20 mouse cellular contexts compared by ENCODE assay signal in the genomic region with DNA sequence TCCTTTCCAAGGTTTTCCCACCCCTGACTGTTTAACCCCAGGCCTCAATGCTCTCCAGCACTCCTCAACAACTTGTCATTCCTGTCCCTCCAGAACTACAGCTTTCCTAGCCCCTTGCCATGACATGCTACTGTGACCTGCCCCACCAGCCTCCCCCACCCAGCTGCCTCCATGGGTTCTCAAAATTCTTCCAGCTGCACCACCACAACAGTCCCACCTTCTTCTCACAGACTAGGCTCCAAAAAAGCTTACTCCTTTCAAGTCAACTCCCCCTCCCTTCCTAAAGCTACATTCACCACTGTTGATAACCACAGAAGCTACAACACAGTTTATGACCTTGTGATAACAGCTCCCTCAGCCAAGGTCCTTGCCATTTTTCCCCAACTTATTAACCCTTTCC. TPM values are rescaled to one million over a fixed set of nuclear protein-coding genes. Genes with fewer than 3 reads are reported as not detected.
DNase-seq lines count a peak whose midpoint lies in the region; ATAC-seq and TF ChIP-seq lines count a peak whose summit lies in the region.
"Had no signal": no experiment of that assay in that cellular context is flagged by ENCODE, and none has a peak within 500 bp of the region (broad histone marks: within the 10 kb centered on the region; RNA-seq: fewer than 3 reads in every experiment).

No protein-coding gene starts in this region.

- H3K4me1 ChIP-seq in heart, embryonic 14.5 days (ENCODE audit: control insufficient read depth in 2 of 2, insufficient read depth in 2 of 2, low read length in 2 of 2): peaks cover 6 to 12% of the 10 kb centered on the region in 2 experiments
- H3K4me1 ChIP-seq in thymus, adult 2 months (replicated peaks; ENCODE audit: control insufficient read depth, insufficient read depth, low read length): peaks cover 12% of the 10 kb centered on the region
- peaks cover 4 to 14% of the 10 kb centered on the region in 2 experiments; a peak in 3 of 4 replicates for H3K4me1 ChIP-seq in liver, embryonic 14.5 days (replicated peaks; ENCODE audit: control insufficient read depth in 2 of 2, insufficient read depth in 2 of 2, low read length in 1 of 2)
- H3K4me1 ChIP-seq: embryonic facial prominence, embryonic 15.5 days; limb, embryonic 15.5 days had no signal

- no peak overlapping the region for H3K9ac ChIP-seq in heart, embryonic 14.5 days (ENCODE audit: low read length)
- no peak overlapping the region for H3K9ac ChIP-seq in liver, embryonic 14.5 days (replicated peaks)
- H3K9ac ChIP-seq: embryonic facial prominence, embryonic 15.5 days; forebrain, embryonic 13.5 days; hindbrain, embryonic 13.5 days; limb, embryonic 15.5 days had no signal

- H3K36me3 ChIP-seq in heart, embryonic 14.5 days (ENCODE audit: control insufficient read depth, insufficient read depth, low read length): no peaks in the 10 kb centered on the region
- no peaks in the 10 kb centered on the region for H3K36me3 ChIP-seq in thymus, adult 2 months (ENCODE audit: control insufficient read depth, insufficient read depth, low read length)
- no peaks in the 10 kb centered on the region for H3K36me3 ChIP-seq in liver, embryonic 14.5 days (replicated peaks; ENCODE audit: control insufficient read depth, insufficient read depth, low read depth)
- H3K36me3 ChIP-seq: embryonic facial prominence, embryonic 15.5 days; hindbrain, embryonic 13.5 days; limb, embryonic 15.5 days had no signal

- no peak overlapping the region for H3K4me2 ChIP-seq in heart, embryonic 14.5 days (ENCODE audit: low read length)
- H3K4me2 ChIP-seq in liver, embryonic 14.5 days (ENCODE audit: low read depth): no peak overlapping the region
- H3K4me2 ChIP-seq: embryonic facial prominence, embryonic 15.5 days; forebrain, embryonic 13.5 days; hindbrain, embryonic 13.5 days; limb, embryonic 15.5 days had no signal

- TF ChIP-seq POLR2A in thymus, adult 2 months (IDR thresholded peaks at IDR 0.05; ENCODE audit: control insufficient read depth, extremely low read depth, insufficient read depth, low read length, poor library complexity): no peak

- no peak for TF ChIP-seq EP300 in liver, embryonic 14.5 days (IDR thresholded peaks at IDR 0.05; ENCODE audit: low read depth)

- intact Hi-C loops in left cerebral cortex, postnatal 36 days (cut with DNase I): no loop called here

- peak; percentile 77 for ATAC-seq in heart, embryonic 14.5 days (ENCODE audit: insufficient number of reproducible peaks, insufficient read depth, low FRiP score, low read depth)
- peak; percentile 70 for ATAC-seq in liver, embryonic 14.5 days (ENCODE audit: insufficient read depth)
- ATAC-seq: activated CD4-positive, CD25-positive, alpha-beta regulatory T cell, adult 4 months; CD4-positive, CD25-positive, alpha-beta regulatory T cell, adult 4 months; forebrain, embryonic 13.5 days had no signal

- H3K4me3 ChIP-seq in heart, embryonic 14.5 days (ENCODE audit: control insufficient read depth in 1 of 2, insufficient read depth in 1 of 2, low read depth in 1 of 2, low read length in 2 of 2): no peak overlapping the region
- no peak overlapping the region for H3K4me3 ChIP-seq in thymus, adult 2 months (ENCODE audit: control insufficient read depth, insufficient read depth, low read length)
- H3K4me3 ChIP-seq in liver, embryonic 14.5 days (ENCODE audit: insufficient read depth in 1 of 2, low read depth in 2 of 2, low read length in 2 of 2): no peak overlapping the region
- H3K4me3 ChIP-seq: embryonic facial prominence, embryonic 15.5 days; forebrain, embryonic 13.5 days; hindbrain, embryonic 13.5 days; left cerebral cortex, adult 2 months; limb, embryonic 15.5 days had no signal

- H3K9me3 ChIP-seq in heart, embryonic 14.5 days (ENCODE audit: control insufficient read depth, low read length): no peaks in the 10 kb centered on the region
- no peaks in the 10 kb centered on the region for H3K9me3 ChIP-seq in liver, embryonic 14.5 days (ENCODE audit: control insufficient read depth, low read length)
- H3K9me3 ChIP-seq: embryonic facial prominence, embryonic 15.5 days; forebrain, embryonic 13.5 days; hindbrain, embryonic 13.5 days; limb, embryonic 15.5 days had no signal

- no peaks in the 10 kb centered on the region for H3K27me3 ChIP-seq in heart, embryonic 14.5 days (ENCODE audit: control insufficient read depth, insufficient read depth, low read length)
- H3K27me3 ChIP-seq in thymus, adult 2 months (ENCODE audit: control insufficient read depth, insufficient read depth, low read length): no peaks in the 10 kb centered on the region
- no peaks in the 10 kb centered on the region for H3K27me3 ChIP-seq in liver, embryonic 14.5 days (ENCODE audit: control insufficient read depth, insufficient read depth, low read length)
- H3K27me3 ChIP-seq: embryonic facial prominence, embryonic 15.5 days; forebrain, embryonic 13.5 days; hindbrain, embryonic 13.5 days; limb, embryonic 15.5 days had no signal

- H3K27ac ChIP-seq in heart, embryonic 14.5 days (replicated peaks in 1 of 2; ENCODE audit: control insufficient read depth in 1 of 2, insufficient read depth in 1 of 2, low read depth in 2 of 2, low read length in 2 of 2): peak overlapping the region; percentile 84 to 85
- peak overlapping the region; percentile 38; the same call in 1 of the 2 replicates for H3K27ac ChIP-seq in thymus, adult 2 months (ENCODE audit: control insufficient read depth, insufficient read depth, low read length)
- no peak overlapping the region for H3K27ac ChIP-seq in liver, embryonic 14.5 days
- H3K27ac ChIP-seq: embryonic facial prominence, embryonic 15.5 days; forebrain, embryonic 13.5 days; hindbrain, embryonic 13.5 days; left cerebral cortex, adult 2 months; limb, embryonic 15.5 days had no signal

- DNase-seq in heart, adult 18-20 months: no peak
- DNase-seq in thymus, adult 2 months: no peak
- no peak for DNase-seq in thymus, adult 18-20 months
- DNase-seq in liver, embryonic 14.5 days (ENCODE audit: low read depth in 3 of 3, low spot score in 3 of 3): no peak
- peak; percentile 21 for DNase-seq in thymus, postnatal 25 days
- no peak for DNase-seq in gastrocnemius, postnatal 10 days
- no peak for DNase-seq in left cerebral cortex, postnatal 36 days (ENCODE audit: low spot score in 2 of 2)
- DNase-seq: cerebellum, adult 11 months; kidney, adult 2 months; lung, postnatal 36 days; midbrain, embryonic 14.5 days; right cerebral cortex, postnatal 4 days had no signal

- TF ChIP-seq CTCF in thymus, adult 2 months (IDR thresholded peaks at IDR 0.05; ENCODE audit: borderline replicate concordance, control insufficient read depth, extremely low read depth, insufficient read depth, low read length, poor library complexity): no peak
- no peak for TF ChIP-seq CTCF in liver, embryonic 14.5 days (IDR thresholded peaks at IDR 0.05; ENCODE audit: low read depth)

RNA-seq across cellular contexts. Expression of a gene that starts 8.4 kb away (rescaled TPM):
- polyA plus RNA-seq in heart, embryonic 14.5 days (2014; fragmentation: Nextera tagmentation; extraction: Ambion mirVana): 69.3 and 74.3 TPM in 2 replicates
- 10 to 100 TPM; 43.0 to 44.9 TPM for total RNA-seq in heart, adult 18-20 months (2021)
- 79.5 and 86.7 TPM in 2 replicates for polyA plus RNA-seq in thymus, adult 2 months (2012; rRNA removed)
- polyA plus RNA-seq in liver, embryonic 14.5 days (2012; rRNA removed): 6.9 and 10.4 TPM in 2 replicates
- polyA plus RNA-seq in liver, embryonic 14.5 days (2014; fragmentation: Nextera tagmentation; extraction: Ambion mirVana): 17.6 and 17.9 TPM in 2 replicates
- 10 to 100 TPM; 21.2 to 24.6 TPM for total RNA-seq in gastrocnemius, postnatal 10 days (2021)
- 10 to 100 TPM; 95.5 to 96.6 TPM for total RNA-seq in left cerebral cortex, postnatal 36 days (2021)

RNA-seq across cellular contexts. Expression of a gene that starts 58.2 kb away (rescaled TPM):
- 47.2 and 48.6 TPM in 2 replicates for polyA plus RNA-seq in heart, embryonic 14.5 days (2014; fragmentation: Nextera tagmentation; extraction: Ambion mirVana)
- 10 to 100 TPM; 46.3 to 52.7 TPM for total RNA-seq in heart, adult 18-20 months (2021)
- polyA plus RNA-seq in thymus, adult 2 months (2012; rRNA removed): 192 and 203 TPM in 2 replicates
- polyA plus RNA-seq in liver, embryonic 14.5 days (2012; rRNA removed): 24.2 and 28.3 TPM in 2 replicates
- 26.8 and 27.3 TPM in 2 replicates for polyA plus RNA-seq in liver, embryonic 14.5 days (2014; fragmentation: Nextera tagmentation; extraction: Ambion mirVana)
- 10 to 100 TPM; 46.1 to 64.2 TPM for total RNA-seq in gastrocnemius, postnatal 10 days (2021)
- total RNA-seq in left cerebral cortex, postnatal 36 days (2021): 100 to 1,000 TPM; 267 to 277 TPM

Comparison
In these comparisons a context has a peak if more than half of its experiments do, and no peak if none do; other contexts are left out.
1. RNA of a gene that starts 58.2 kb away (total RNA-seq): 267 to 277 TPM in left cerebral cortex, postnatal 36 days; 46.1 to 64.2 TPM in gastrocnemius, postnatal 10 days and 46.3 to 52.7 TPM in heart, adult 18-20 months; every median in the first group is over 4 times any median in the second.